Mouse (Mus musculus) C2C12 (cell line): ENCODE data around the gene Immp2l.

ENCODE experiments used
- CEBPB ChIP-seq: IDR thresholded peaks from one replicate; pipeline ENCODE4 v1.6.1; 2011; ENCODE audit warnings: low read depth, mild to moderate bottlenecking, control low read depth, moderate library complexity
- CTCF ChIP-seq: IDR thresholded peaks from one replicate; pipeline ENCODE4 v1.5.1; 2011; ENCODE audit not compliant: control insufficient read depth, insufficient read depth, insufficient read length

DNA sequence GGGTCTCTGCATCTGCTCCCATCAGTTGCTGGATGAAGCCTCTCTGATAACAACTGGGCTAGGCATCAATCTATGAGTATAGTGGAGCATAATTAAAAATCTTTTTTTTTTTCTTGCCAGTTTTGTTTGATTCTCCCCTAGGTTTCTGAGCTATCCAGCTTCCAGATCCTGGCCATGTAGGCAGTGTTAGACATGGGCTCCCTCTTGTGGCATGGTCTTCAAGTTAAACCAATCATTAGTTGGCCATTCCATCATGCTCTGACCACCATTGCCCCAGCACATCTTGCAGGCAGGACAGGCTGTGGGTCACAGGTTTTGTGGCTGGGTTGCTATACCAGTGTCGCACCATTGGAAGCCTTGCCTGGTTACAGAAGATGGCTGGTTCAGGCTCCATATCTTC is 656.3 kb downstream of the Immp2l start:
- TF ChIP-seq CEBPB (no peak), CTCF (no peak)
